Mouse (Mus musculus) lung, adult 2 months (tissue): Measurements from ENCODE around the gene Slc7a8. TPM values are rescaled to one million over a fixed set of nuclear protein-coding genes. Genes with fewer than 3 reads are reported as not detected.

Source experiments
- DNase-seq: peaks from one replicate; pipeline ENCODE4 v3.0.0; 2022
- H3K4me1 ChIP-seq: fragments of 200-500 bp; 2 replicates; pipeline ENCODE4 v1.6.1; 2011; ENCODE audit warnings: low read length; ENCODE audit not compliant: control insufficient read depth, insufficient read depth
- H3K4me3 ChIP-seq: fragments of 200-500 bp; replicated peaks from 2 replicates; pipeline ENCODE3; 2011; ENCODE audit warnings: low read depth, mild to moderate bottlenecking, control low read depth, low read length; ENCODE audit errors: extremely low read depth
- CTCF ChIP-seq: fragments of 200-500 bp; IDR thresholded peaks from 2 replicates; pipeline ENCODE4 v1.5.1; 2011; ENCODE audit warnings: mild to moderate bottlenecking, low read length, control low read depth; ENCODE audit not compliant: insufficient read depth
- POLR2A ChIP-seq: fragments of 200-500 bp; IDR thresholded peaks from 2 replicates; pipeline ENCODE4 v1.6.1; 2011; ENCODE audit warnings: low read depth, mild to moderate bottlenecking, control low read depth, low read length, borderline replicate concordance; ENCODE audit errors: extremely low read depth
- WGBS: fragments of 180-500 bp; shearing (Covaris S2); methylation state at CpG from one replicate; pipeline ENCODE4 v1.1.7; 2018; 5-methylcytosine and 5-hydroxymethylcytosine counted together
- polyA plus RNA-seq: library from polyadenylated mRNA; depleted of rRNA; stranded (reverse); fragments of >200 nt; gene quantifications from 2 replicates; pipeline ENCODE4 v1.2.3, GENCODE M21; 2012; rRNA removed

The Slc7a8 gene
- 2.9 and 4.0 TPM in 2 replicates for polyA plus RNA-seq

DNA sequence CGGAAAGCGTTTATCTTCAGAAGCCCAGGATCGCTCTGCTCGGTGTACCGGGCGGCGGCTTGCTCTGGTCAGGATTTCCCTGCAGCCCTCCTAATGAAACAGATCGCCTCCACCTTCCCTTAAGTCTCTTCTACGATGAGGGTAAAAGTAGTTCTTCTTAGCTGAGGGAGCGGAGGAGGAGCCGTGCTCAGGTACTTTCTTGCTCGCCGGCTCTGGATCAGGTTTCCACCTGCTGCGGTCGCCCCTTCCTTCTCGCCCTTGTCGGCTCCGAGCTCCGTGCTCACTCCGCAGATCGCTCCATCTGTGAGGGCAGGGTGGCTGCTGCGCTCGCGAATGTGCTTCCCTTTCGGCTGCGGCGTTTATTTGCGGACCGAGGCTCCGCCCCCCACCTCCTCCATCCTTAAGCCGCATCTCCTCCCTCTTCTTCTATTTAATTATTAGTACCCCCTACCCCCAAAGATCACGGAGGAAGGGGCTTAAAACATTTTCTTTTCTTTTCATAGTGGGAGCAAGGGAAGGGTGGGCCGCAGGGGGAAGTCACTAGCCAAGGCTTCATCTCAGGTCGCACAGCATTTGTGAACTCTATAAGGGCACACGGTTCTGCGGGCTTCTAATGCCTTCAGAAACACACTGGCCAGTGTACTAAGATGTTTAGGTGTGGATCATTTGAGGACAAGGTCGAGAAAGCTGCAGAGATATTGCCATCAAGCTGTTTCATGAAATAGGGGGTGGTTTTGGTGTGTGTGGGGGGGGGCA lies at the start of gene Slc7a8:
Gene Slc7a8, minus strand, starts transcription at position 337 of the 756 bp plus-strand sequence.
- WGBS = 3% methylated on average over 37 of the region's 37 CpGs
- peak; percentile 40 for DNase-seq
- TF ChIP-seq POLR2A = peak; percentile 36; the same call in 1 of the 2 replicates
- no peak for TF ChIP-seq CTCF
- Histone ChIP-seq H3K4me3 (peak within 1 kb of the TSS; percentile 40), H3K4me1 (no peaks in the 10 kb centered on the region)

- WGBS = 72% methylated on average over 1 of the region's 1 CpGs
- no peak overlapping the region for H3K4me3 ChIP-seq
- DNase-seq = no peak
- no peaks in the 10 kb centered on the region for H3K4me1 ChIP-seq
- TF ChIP-seq POLR2A (no peak), CTCF (no peak)
Observed at GRCm38 (mm10) chr14:54823716-54824115, 42.0 kb upstream of the Slc7a8 start.

DNA sequence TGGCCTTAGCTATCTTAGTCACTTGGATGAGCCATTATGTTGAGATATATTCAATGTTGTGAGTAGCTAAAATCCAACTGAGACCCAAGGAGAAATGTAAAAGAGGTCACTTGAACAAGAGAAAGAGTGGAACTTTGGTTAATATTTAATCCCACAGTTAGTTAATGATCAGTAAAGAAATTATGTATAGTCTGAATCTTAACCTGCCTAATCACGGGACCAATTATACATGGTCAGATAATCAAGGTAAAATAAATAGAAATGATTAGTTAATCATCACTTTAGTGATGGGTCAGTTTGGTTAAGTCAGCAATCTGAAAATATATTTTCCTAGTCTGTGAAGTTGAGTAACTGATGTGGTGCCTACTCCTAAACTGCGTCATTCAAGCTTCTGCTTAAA lies 40.6 kb upstream of the Slc7a8 start:
- DNase-seq = no peak
- H3K4me3 ChIP-seq = no peak overlapping the region
- TF ChIP-seq CTCF (no peak), POLR2A (no peak)
- 78% methylated on average over 2 of the region's 2 CpGs for WGBS
- no peaks in the 10 kb centered on the region for H3K4me1 ChIP-seq

DNA sequence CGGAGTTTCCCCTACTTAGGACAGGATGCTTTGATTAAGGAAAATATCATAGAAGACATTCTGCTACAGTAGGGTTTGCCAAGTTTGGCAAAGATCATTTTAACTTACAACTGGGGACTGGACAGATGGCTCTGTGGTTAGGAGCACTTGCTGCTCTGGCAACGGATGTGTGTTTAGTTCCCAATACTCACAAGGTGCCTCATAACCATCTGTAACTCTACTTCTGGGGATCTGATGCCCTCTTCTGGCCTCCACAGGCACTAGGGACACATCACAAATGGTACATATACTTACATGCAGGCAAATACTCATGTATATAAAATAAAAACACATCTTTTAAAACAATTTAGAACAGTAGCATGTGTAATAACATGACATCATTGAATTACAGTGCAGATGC lies 36.0 kb upstream of the Slc7a8 start:
- WGBS = 44% methylated on average over 2 of the region's 2 CpGs
- Histone ChIP-seq H3K4me1 (no peaks in the 10 kb centered on the region), H3K4me3 (no peak overlapping the region)
- TF ChIP-seq CTCF (no peak), POLR2A (no peak)
- no peak for DNase-seq

GRCm38 (mm10) chr14:54815737-54816136 lies 34.0 kb upstream of the Slc7a8 start:
- H3K4me1 ChIP-seq = no peaks in the 10 kb centered on the region
- DNase-seq = no peak
- no peak overlapping the region for H3K4me3 ChIP-seq
- 57% methylated on average over 3 of the region's 3 CpGs for WGBS
- no peak for TF ChIP-seq CTCF
- no peak for TF ChIP-seq POLR2A

DNA sequence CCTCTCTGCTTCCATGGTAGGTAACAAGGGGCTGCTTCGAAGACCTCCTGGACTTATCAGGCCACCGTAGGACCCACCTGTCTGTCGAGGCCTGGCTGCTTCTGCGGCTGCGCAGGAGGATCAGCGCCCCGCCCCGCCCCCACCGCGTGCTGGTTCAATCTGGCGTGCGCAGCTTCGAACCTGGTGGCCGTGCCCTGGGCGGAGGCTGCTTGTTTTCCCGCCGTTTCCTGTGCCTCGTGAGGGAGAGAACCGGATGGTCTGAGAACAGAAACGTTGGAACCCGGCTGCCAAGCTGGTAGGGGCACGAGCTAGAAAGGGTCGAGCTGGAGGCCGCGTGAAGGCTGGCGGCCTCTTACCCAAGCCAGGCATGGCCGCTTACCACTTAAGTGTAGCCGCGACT lies 32.2 kb upstream of the Slc7a8 start, which contains the start of gene Rnf212b:
Gene Rnf212b, plus strand, starts transcription at position 151 of the 400 bp plus-strand sequence.
- WGBS = 80% methylated on average over 29 of the region's 29 CpGs
- H3K4me1 ChIP-seq = no peaks in the 10 kb centered on the region
- DNase-seq = no peak
- H3K4me3 ChIP-seq = no peak within 1 kb of the TSS
- TF ChIP-seq POLR2A (no peak), CTCF (no peak)

DNA sequence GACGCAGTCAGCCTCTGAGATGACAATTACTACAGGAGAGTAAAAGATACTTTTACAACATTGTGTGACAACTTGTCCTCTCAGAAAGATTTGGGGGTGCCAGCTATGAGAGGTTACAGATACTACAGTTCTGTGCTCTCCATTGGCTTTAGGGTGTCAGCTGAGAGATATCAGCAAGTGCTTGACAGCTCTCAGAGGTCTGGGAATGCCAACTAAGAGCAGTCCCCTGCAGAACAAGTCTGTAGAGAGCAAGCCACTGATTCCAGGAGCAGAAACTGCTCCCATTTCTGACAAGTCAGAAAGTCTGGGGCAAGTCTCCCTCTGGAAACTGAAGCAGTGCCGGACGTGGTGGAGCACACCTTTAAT lies 27.9 kb upstream of the Slc7a8 start:
- WGBS = 76% methylated on average over 3 of the region's 3 CpGs
- TF ChIP-seq POLR2A (no peak), CTCF (no peak)
- DNase-seq = no peak
- no peak overlapping the region for H3K4me3 ChIP-seq
- H3K4me1 ChIP-seq = no peaks in the 10 kb centered on the region

DNA sequence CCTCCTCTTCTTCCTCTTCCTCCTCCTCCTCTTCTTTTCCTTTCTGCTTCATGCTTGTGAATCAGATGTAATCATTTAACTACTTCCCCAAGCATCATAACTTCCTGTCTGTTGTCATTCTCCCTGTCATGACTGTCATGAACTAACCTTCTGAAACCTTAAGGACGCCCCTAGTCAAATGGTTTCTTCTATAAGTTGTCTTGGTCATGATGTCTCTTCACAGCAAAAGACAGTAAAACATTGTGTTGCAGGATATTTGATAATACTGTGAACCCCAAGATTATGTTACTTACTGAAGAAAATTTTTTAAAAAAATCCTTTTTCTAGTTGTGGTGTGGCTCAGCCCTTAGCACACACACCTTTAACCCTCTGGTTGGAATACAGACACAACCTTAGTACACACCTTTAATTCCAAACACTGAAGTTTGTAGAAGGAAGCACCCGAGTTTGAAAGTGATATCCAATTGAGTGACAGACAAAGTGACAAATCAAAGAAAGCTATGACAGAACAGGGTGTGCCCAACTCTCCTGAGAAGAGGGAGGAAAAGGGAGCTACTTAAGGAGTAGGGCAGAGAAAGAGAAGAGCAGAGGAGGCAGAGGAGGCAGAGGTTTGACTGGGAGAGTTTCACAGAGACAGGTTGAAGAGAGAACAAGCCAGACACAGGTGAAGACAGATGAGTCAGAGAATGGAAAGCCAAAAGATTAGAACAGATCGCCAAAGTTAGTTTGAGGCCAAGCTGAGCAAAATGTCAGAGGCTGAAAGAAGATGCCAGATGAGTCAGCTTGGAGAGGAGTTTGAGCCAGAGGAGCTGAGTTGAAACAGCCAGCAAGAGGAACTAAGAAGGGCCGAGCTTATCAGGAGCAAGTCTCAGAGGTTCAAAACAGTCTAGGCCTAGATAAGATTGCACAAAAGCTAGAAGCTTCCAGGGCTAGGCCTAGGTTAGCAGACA lies 27.2 kb upstream of the Slc7a8 start:
- WGBS = 51% methylated on average over 4 of the region's 4 CpGs
- H3K4me3 ChIP-seq = no peak overlapping the region
- TF ChIP-seq POLR2A (no peak), CTCF (no peak)
- DNase-seq = no peak
- no peaks in the 10 kb centered on the region for H3K4me1 ChIP-seq

- TF ChIP-seq CTCF (no peak), POLR2A (no peak)
- no peak for DNase-seq
- WGBS = 81% methylated on average over 4 of the region's 4 CpGs
- Histone ChIP-seq H3K4me1 (no peaks in the 10 kb centered on the region), H3K4me3 (no peak overlapping the region)
Observed at GRCm38 (mm10) chr14:54806124-54806523, 24.4 kb upstream of the Slc7a8 start.

- Histone ChIP-seq H3K4me3 (no peak overlapping the region), H3K4me1 (no peaks in the 10 kb centered on the region)
- TF ChIP-seq CTCF (no peak), POLR2A (no peak)
- no peak for DNase-seq
- WGBS = 60% methylated on average over 4 of the region's 4 CpGs
Observed at GRCm38 (mm10) chr14:54802428-54802827, 20.7 kb upstream of the Slc7a8 start.
